Mouse (Mus musculus) bone marrow, adult 2 months (tissue): ENCODE data around the gene Vmn1r3.
"Not testable (repeated sequence)": the region's sequence is repeated elsewhere in the genome, so short reads cannot be mapped to it uniquely, and the experiment has no call there.

Experiments
- CTCF ChIP-seq: fragments of 200-500 bp; IDR thresholded peaks from 2 replicates; pipeline ENCODE4 v1.5.1; 2011; ENCODE audit warnings: low read length, control low read depth; ENCODE audit not compliant: control insufficient read depth, insufficient read depth
- POLR2A ChIP-seq: fragments of 200-500 bp; IDR thresholded peaks from 2 replicates; pipeline ENCODE4 v1.6.1; 2011; ENCODE audit warnings: low read depth, mild to moderate bottlenecking, control low read depth, low read length, borderline replicate concordance; ENCODE audit not compliant: control insufficient read depth

GRCm38 (mm10) chr4:3167020-3167419, 18.1 kb downstream of the Vmn1r3 start, which contains the start of gene Vmn1r2:
- TF ChIP-seq CTCF, POLR2A: not testable (repeated sequence)
